Mouse (Mus musculus): ENCODE measurements around the gene Mesp1. TPM values are rescaled to one million over a fixed set of nuclear protein-coding genes. Genes with fewer than 3 reads are reported as not detected.

Mesp1 gene
- polyA plus RNA-seq, 1 experiment from 2014 or later, result not detected

- Histone ChIP-seq H3K27me3 (replicated peaks) (no peaks in the 10 kb centered on the region), H3K9me3 (replicated peaks) (no peaks in the 10 kb centered on the region), H3K4me1 (replicated peaks) (0 out of 2 replicates have a peak, but pooled peaks cover 2% of the 10 kb centered on the region), H3K4me2 (no peak overlapping the region), H3K4me3 (no peak overlapping the region), H3K27ac (ENCODE audit: poor library complexity, severe bottlenecking) (no peak overlapping the region), H3K36me3 (no peaks in the 10 kb centered on the region), H3K9ac (no peak overlapping the region)
- ATAC-seq (ENCODE audit: insufficient number of reproducible peaks, low FRiP score), result no peak
Observed at GRCm38 (mm10) chr7:79759766-79760165, 33.8 kb downstream of the Mesp1 start.

DNA sequence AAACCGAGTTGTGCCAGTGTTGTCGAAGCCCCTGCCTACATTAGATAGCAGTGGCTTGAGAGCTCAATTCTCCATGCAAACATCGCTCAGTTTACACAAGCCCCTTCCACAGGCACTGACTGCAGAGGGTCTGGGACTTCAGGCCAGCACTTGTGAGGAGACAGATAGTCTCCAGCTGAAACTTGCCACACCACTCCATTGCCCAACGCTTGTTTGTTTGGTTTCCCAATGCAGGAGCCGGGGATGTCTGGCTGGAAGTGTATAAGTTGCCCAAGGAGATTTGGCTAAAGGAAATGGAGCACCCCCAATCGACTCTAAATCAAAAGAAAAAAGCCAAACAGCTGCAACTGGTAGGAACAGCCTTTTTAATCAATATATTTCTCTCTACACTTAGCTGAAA lies 35.4 kb downstream of the Mesp1 start:
- WGBS, result 53% methylated on average over 6 of the region's 6 CpGs
- no peak overlapping the region for H3K9ac ChIP-seq
- no peak overlapping the region for H3K27ac ChIP-seq (ENCODE audit: poor library complexity, severe bottlenecking)
- no peaks in the 10 kb centered on the region for H3K36me3 ChIP-seq
- ATAC-seq (ENCODE audit: insufficient number of reproducible peaks, low FRiP score), result no peak
- H3K4me1 ChIP-seq (replicated peaks), result 0 out of 2 replicates have a peak, but pooled peaks cover 2% of the 10 kb centered on the region
- no peak overlapping the region for H3K4me3 ChIP-seq
- no peaks in the 10 kb centered on the region for H3K27me3 ChIP-seq (replicated peaks)
- H3K9me3 ChIP-seq (replicated peaks), result no peaks in the 10 kb centered on the region
- no peak overlapping the region for H3K4me2 ChIP-seq

GRCm38 (mm10) chr7:79756334-79756733 lies 37.3 kb downstream of the Mesp1 start:
- no peaks in the 10 kb centered on the region for H3K9me3 ChIP-seq (replicated peaks)
- H3K27me3 ChIP-seq (replicated peaks), result no peaks in the 10 kb centered on the region
- H3K4me3 ChIP-seq, result no peak overlapping the region
- H3K27ac ChIP-seq (ENCODE audit: poor library complexity, severe bottlenecking), result no peak overlapping the region
- no peaks in the 10 kb centered on the region for H3K4me1 ChIP-seq (replicated peaks)
- H3K36me3 ChIP-seq, result no peaks in the 10 kb centered on the region
- no peak for ATAC-seq (ENCODE audit: insufficient number of reproducible peaks, low FRiP score)
- no peak overlapping the region for H3K9ac ChIP-seq
- 38% methylated on average over 2 of the region's 2 CpGs for WGBS
- no peak overlapping the region for H3K4me2 ChIP-seq

- H3K27ac ChIP-seq (ENCODE audit: poor library complexity, severe bottlenecking), result no peak overlapping the region
- no peaks in the 10 kb centered on the region for H3K36me3 ChIP-seq
- H3K4me3 ChIP-seq, result no peak overlapping the region
- H3K4me1 ChIP-seq (replicated peaks), result no peaks in the 10 kb centered on the region
- H3K27me3 ChIP-seq (replicated peaks), result no peaks in the 10 kb centered on the region
- ATAC-seq (ENCODE audit: insufficient number of reproducible peaks, low FRiP score), result no peak
- H3K9ac ChIP-seq, result no peak overlapping the region
- WGBS, result 82% methylated on average over 6 of the region's 6 CpGs
- H3K9me3 ChIP-seq (replicated peaks), result no peaks in the 10 kb centered on the region
- H3K4me2 ChIP-seq, result no peak overlapping the region
Observed at GRCm38 (mm10) chr7:79749511-79749910, 44.1 kb downstream of the Mesp1 start.

DNA sequence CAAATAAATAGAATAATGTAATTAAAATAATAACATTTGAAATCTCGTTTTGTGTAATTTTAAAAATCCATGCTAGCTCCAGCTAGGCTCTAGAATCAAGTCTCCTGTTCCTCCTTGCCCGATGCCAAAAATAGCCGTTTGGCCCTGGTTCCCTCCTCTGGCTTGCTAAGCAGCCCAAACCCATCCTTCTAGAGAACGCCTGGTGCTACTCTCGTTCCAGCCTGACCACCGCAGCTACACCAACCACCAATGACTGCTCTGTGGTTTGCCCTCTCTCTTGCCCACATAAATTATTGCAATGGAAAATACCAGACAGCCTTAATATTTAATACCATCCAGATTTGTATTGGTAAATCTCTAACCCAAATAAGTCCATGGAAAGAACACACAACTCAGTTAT lies 45.9 kb downstream of the Mesp1 start:
- H3K4me2 ChIP-seq, result no peak overlapping the region
- WGBS, result 63% methylated on average over 6 of the region's 6 CpGs
- ATAC-seq (ENCODE audit: insufficient number of reproducible peaks, low FRiP score), result no peak
- H3K9ac ChIP-seq, result no peak overlapping the region
- no peaks in the 10 kb centered on the region for H3K27me3 ChIP-seq (replicated peaks)
- no peaks in the 10 kb centered on the region for H3K9me3 ChIP-seq (replicated peaks)
- no peak overlapping the region for H3K4me3 ChIP-seq
- no peak overlapping the region for H3K27ac ChIP-seq (ENCODE audit: poor library complexity, severe bottlenecking)
- H3K4me1 ChIP-seq (replicated peaks), result 0 out of 2 replicates have a peak, but pooled peaks cover 3% of the 10 kb centered on the region
- no peaks in the 10 kb centered on the region for H3K36me3 ChIP-seq

GRCm38 (mm10) chr7:79744585-79744984 lies 49.0 kb downstream of the Mesp1 start:
- Histone ChIP-seq H3K4me3 (no peak overlapping the region), H3K36me3 (peaks cover under 1% of the 10 kb centered on the region; the same call in 1 of the 2 replicates), H3K4me2 (no peak overlapping the region), H3K9ac (no peak overlapping the region), H3K4me1 (replicated peaks) (0 out of 2 replicates have a peak, but pooled peaks cover 3% of the 10 kb centered on the region), H3K9me3 (replicated peaks) (no peaks in the 10 kb centered on the region), H3K27ac (ENCODE audit: poor library complexity, severe bottlenecking) (no peak overlapping the region), H3K27me3 (replicated peaks) (no peaks in the 10 kb centered on the region)
- no peak for ATAC-seq (ENCODE audit: insufficient number of reproducible peaks, low FRiP score)
- WGBS, result 79% methylated on average over 5 of the region's 5 CpGs

GRCm38 (mm10) chr7:79744051-79744450 lies 49.5 kb downstream of the Mesp1 start:
- Histone ChIP-seq H3K4me3 (no peak overlapping the region), H3K36me3 (peaks cover 4% of the 10 kb centered on the region; the same call in 1 of the 2 replicates), H3K27me3 (replicated peaks) (no peaks in the 10 kb centered on the region), H3K4me1 (replicated peaks) (0 out of 2 replicates have a peak, but pooled peaks cover 3% of the 10 kb centered on the region), H3K4me2 (no peak overlapping the region), H3K27ac (ENCODE audit: poor library complexity, severe bottlenecking) (no peak overlapping the region), H3K9me3 (replicated peaks) (no peaks in the 10 kb centered on the region), H3K9ac (no peak overlapping the region)
- no peak for ATAC-seq (ENCODE audit: insufficient number of reproducible peaks, low FRiP score)
- WGBS, result 86% methylated on average over 9 of the region's 9 CpGs

GRCm38 (mm10) chr7:79742659-79743536 lies 50.7 kb downstream of the Mesp1 start, which contains the start of the genes Pex11a and Wdr93:
Gene Pex11a, minus strand, starts transcription at chr7:79743131.
Gene Wdr93, plus strand, starts transcription at chr7:79743163.
- peak within 1 kb of the TSS; percentile 95 for H3K4me2 ChIP-seq
- H3K9me3 ChIP-seq (replicated peaks), result no peaks in the 10 kb centered on the region
- 3% methylated on average over 46 of the region's 46 CpGs for WGBS
- 0 out of 2 replicates have a peak, but pooled peaks cover 3% of the 10 kb centered on the region for H3K4me1 ChIP-seq (replicated peaks)
- H3K4me3 ChIP-seq, result peak within 1 kb of the TSS; percentile 78
- peak; percentile 75; the same call in 1 of the 2 replicates for ATAC-seq (ENCODE audit: insufficient number of reproducible peaks, low FRiP score)
- peak within 1 kb of the TSS; percentile 78 for H3K9ac ChIP-seq
- H3K36me3 ChIP-seq, result peaks cover 4% of the 10 kb centered on the region; the same call in 1 of the 2 replicates
- H3K27me3 ChIP-seq (replicated peaks), result no peaks in the 10 kb centered on the region
- no peak within 1 kb of the TSS for H3K27ac ChIP-seq (ENCODE audit: poor library complexity, severe bottlenecking)

DNA sequence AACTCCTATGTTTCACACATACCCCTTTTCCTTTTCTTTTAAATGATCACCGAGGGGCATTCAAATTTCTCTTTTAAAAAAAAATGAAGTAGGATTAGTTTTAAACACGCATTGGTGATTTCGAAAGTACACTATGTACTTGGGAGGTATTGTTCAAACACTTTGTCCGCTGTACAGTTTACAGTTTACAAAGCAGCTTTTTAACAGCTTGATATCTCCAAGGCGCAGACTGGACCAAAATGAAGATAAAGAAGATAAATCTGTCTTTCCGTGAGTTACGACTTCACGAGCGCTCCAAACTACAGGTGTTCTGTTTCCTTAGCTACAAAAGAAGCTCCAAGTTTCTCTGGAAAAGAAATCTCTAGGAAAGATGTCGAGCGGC lies 51.3 kb downstream of the Mesp1 start:
- H3K9me3 ChIP-seq (replicated peaks), result no peaks in the 10 kb centered on the region
- ATAC-seq (ENCODE audit: insufficient number of reproducible peaks, low FRiP score), result no peak
- 0 out of 2 replicates have a peak, but pooled peaks cover 3% of the 10 kb centered on the region for H3K4me1 ChIP-seq (replicated peaks)
- H3K4me3 ChIP-seq, result peak overlapping the region; percentile 78
- peak overlapping the region; percentile 95 for H3K4me2 ChIP-seq
- 20% methylated on average over 11 of the region's 11 CpGs for WGBS
- peaks cover 8% of the 10 kb centered on the region; the same call in 1 of the 2 replicates for H3K36me3 ChIP-seq
- H3K27ac ChIP-seq (ENCODE audit: poor library complexity, severe bottlenecking), result no peak overlapping the region
- no peaks in the 10 kb centered on the region for H3K27me3 ChIP-seq (replicated peaks)
- H3K9ac ChIP-seq, result peak overlapping the region; percentile 78
